Mouse (Mus musculus): ENCODE measurements around the gene Ier3. TPM values are rescaled to one million over a fixed set of nuclear protein-coding genes. Genes with fewer than 3 reads are reported as not detected.
"Not testable (repeated sequence)": the region's sequence is repeated elsewhere in the genome, so short reads cannot be mapped to it uniquely, and the experiment has no call there.

The Ier3 gene
- total RNA-seq, 2 experiments from 2014 or later = 7.9 to 19.0 TPM

DNA sequence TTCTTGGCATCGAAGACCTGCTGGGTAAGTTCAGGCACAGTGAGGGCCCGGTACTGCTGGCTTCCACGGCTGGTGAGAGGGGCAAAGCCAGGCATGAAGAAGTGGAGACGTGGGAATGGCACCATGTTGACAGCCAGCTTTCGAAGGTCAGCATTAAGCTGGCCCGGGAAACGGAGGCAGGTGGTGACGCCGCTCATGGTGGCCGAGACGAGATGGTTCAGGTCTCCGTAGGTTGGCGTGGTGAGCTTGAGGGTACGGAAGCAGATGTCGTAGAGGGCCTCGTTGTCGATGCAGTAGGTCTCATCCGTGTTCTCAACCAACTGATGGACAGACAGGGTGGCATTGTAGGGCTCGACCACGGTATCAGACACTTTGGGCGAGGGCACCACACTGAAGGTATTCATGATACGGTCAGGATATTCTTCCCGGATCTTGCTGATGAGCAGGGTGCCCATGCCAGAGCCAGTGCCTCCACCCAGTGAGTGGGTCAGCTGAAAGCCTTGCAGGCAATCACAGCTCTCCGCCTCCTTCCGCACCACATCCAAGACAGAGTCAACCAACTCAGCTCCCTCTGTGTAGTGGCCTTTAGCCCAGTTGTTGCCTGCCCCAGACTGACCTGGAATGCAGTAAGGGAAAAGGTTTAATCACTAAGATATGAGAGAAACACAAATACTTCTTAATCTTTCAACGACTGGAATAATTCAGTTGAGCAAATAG is 14.1 kb downstream of the Ier3 start:
- DNase-seq (ENCODE audit: low spot score in 2 of 2) = no peak

GRCm38 (mm10) chr17:35836178-35836965 is 14.9 kb downstream of the Ier3 start:
- peak; percentile 83 to 84 for DNase-seq (ENCODE audit: low spot score in 2 of 2)

- DNase-seq (ENCODE audit: low spot score in 2 of 2) = peak; percentile 79 to 89
Measured at GRCm38 (mm10) chr17:35836991-35837422, 15.5 kb downstream of the Ier3 start.

- peak; percentile 46 to 49 for DNase-seq (ENCODE audit: low spot score in 2 of 2)
Measured at GRCm38 (mm10) chr17:35837487-35837886, 16.0 kb downstream of the Ier3 start.

GRCm38 (mm10) chr17:35838122-35838544 is 16.6 kb downstream of the Ier3 start, which contains the start of gene Tubb5:
Gene Tubb5 (minus strand): TSS chr17:35838306.
- DNase-seq (ENCODE audit: low spot score in 2 of 2) = peak; percentile 92 to 95

DNA sequence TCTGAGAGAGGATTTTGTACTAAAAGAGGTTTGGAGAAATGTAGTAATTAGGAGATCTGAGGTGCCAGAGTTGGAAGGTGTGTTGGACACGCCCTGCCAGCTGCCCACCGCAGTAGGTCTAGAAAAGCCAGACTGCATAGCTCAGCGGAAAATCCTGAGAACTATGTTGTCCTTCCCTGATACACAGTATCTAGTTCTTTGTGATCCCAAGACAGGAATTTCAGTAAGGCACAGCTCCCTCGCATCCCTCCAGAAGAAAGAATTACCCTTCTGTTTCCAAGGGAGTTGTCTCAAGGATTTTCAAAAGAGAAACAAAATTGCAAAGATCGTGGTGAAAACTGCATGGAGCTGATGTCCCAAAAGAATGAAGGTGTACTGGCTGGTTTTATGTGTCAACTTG is 17.1 kb downstream of the Ier3 start:
- no peak for DNase-seq (ENCODE audit: low spot score in 2 of 2)

GRCm38 (mm10) chr17:35839002-35839401 is 17.5 kb downstream of the Ier3 start:
- not testable (repeated sequence) for DNase-seq (ENCODE audit: low spot score in 2 of 2)

GRCm38 (mm10) chr17:35840561-35840960 is 19.1 kb downstream of the Ier3 start:
- no peak for DNase-seq (ENCODE audit: low spot score in 2 of 2)

DNA sequence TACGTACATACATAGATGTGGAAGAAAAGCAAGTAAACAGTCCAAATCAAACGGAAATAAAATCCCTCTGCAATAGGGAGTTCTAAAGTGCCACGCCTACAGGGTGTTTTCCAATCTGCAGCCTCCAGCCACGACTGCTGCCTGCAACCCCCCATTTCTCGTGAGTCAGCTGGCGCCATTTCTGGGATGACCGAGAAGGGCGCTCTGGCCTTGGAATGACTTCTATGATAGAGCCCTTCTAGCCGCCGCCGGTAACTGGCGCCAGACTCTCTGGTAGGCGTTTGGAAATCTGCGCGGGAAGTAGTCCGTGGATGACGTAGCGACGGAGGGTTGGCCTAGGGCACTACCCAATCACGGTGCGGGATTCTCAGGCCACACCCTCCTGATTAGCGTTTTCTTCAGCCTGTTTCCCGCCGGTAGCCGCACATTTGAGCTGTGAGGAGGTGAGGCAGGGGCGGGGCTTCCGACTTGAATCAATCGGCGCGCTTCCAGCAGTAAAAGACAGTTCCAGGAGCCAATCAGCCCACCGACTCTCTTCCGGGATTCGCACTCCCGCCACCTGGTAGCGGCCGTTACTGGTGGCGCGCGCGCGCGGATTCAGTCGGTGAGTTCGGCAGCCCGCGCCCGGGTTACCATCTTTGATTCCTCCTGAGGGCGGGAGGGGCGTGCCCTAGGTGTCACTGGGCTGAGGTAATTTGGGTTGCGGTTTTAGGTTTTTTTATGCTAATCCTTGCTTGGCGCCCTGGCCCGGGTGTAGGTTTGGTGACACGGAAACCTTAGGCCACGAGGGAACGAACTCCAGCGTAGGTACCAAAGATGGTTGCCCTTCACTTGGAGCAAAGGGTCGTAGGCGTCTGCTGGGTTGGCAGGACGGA is 19.8 kb downstream of the Ier3 start, which contains the start of gene Mdc1:
Gene Mdc1, plus strand, starts transcription at position 440 of the 875 bp plus-strand sequence.
- peak; percentile 94 to 96 for DNase-seq (ENCODE audit: low spot score in 2 of 2)

GRCm38 (mm10) chr17:35842006-35842405 is 20.5 kb downstream of the Ier3 start:
- no peak for DNase-seq (ENCODE audit: low spot score in 2 of 2)

DNA sequence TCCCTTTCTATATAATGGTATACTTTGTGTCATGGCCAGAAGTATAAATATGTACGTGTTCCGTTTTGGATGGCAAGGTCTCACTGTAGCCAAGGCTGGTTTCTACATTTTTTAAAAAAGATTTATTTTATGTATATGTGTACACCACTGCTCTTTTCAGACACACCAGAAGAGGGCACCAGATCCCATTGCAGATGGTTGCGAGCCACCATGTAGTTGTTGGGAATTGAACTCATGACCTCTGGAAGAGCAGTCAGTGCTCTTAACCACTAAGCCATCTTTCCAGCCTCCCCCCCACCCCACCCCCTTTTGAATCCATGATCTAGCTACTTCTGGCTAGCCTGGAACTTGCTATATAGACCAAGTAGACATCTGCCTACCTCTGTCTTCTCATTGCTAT is 22.0 kb downstream of the Ier3 start:
- DNase-seq (ENCODE audit: low spot score in 2 of 2) = peak in 1 of 2 experiments; percentile 19

GRCm38 (mm10) chr17:35848112-35848511 is 26.6 kb downstream of the Ier3 start:
- peak in 1 of 2 experiments; percentile 18 for DNase-seq (ENCODE audit: low spot score in 2 of 2)

- no peak for DNase-seq (ENCODE audit: low spot score in 2 of 2)
Measured at GRCm38 (mm10) chr17:35850974-35851373, 29.5 kb downstream of the Ier3 start.

GRCm38 (mm10) chr17:35859371-35859770 is 37.9 kb downstream of the Ier3 start:
- no peak for DNase-seq (ENCODE audit: low spot score in 2 of 2)

- DNase-seq (ENCODE audit: low spot score in 2 of 2) = no peak
Measured at GRCm38 (mm10) chr17:35859835-35860234, 38.4 kb downstream of the Ier3 start.

DNA sequence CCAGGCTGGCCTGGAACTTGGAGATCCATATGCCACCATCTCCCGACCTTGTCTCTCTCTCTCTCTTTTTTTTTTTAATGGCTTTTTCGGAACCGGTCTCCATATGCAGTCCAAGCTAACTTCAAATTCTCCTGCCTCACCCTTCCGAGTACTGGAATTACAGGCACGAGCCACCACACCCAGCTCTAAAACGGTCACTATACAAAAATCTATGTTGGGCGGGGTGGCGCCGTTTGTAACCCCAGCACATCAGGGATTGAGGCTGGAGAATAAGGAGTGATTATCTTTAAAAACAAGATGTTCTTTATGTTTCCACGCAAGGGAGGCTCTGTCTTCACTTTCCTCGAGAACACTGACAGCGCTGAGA is 39.3 kb downstream of the Ier3 start:
- DNase-seq (ENCODE audit: low spot score in 2 of 2) = no peak

DNA sequence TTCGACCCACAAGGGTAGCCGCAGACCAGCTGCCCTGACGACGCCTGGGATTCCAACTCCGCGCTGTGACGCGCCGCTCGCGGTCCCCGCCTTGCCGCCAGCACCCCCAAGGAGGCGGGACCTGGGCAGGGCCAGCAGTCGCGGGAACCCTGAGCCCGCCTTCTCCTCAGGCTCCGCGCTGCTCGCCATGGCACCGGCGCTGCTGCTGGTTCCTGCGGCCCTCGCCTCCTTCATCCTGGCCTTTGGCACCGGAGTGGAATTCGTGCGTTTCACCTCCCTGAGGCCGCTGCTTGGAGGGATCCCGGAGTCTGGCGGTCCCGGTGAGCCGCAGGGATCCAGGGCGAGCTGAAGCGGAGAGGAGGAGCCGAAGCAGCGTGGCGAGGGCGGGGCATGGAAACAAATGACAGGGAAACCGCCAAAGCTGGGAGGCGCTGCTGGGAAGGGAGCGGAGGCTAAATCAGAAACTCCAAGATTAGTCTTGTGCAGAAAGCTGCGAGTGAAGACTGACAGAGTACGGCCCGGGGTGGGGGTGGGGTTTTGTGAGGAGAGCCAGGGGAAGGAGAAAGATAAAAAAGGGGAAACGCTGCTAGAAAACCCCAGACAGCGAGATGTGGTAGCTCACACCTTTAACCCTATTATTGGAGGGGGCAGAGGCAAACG is 39.8 kb downstream of the Ier3 start, which contains the start of gene Nrm:
Gene Nrm, plus strand, starts transcription at position 121 of the 660 bp plus-strand sequence.
- peak; percentile 87 to 91 for DNase-seq (ENCODE audit: low spot score in 2 of 2)

- DNase-seq (ENCODE audit: low spot score in 2 of 2) = no peak
Measured at GRCm38 (mm10) chr17:35864832-35865353, 43.4 kb downstream of the Ier3 start.

DNA sequence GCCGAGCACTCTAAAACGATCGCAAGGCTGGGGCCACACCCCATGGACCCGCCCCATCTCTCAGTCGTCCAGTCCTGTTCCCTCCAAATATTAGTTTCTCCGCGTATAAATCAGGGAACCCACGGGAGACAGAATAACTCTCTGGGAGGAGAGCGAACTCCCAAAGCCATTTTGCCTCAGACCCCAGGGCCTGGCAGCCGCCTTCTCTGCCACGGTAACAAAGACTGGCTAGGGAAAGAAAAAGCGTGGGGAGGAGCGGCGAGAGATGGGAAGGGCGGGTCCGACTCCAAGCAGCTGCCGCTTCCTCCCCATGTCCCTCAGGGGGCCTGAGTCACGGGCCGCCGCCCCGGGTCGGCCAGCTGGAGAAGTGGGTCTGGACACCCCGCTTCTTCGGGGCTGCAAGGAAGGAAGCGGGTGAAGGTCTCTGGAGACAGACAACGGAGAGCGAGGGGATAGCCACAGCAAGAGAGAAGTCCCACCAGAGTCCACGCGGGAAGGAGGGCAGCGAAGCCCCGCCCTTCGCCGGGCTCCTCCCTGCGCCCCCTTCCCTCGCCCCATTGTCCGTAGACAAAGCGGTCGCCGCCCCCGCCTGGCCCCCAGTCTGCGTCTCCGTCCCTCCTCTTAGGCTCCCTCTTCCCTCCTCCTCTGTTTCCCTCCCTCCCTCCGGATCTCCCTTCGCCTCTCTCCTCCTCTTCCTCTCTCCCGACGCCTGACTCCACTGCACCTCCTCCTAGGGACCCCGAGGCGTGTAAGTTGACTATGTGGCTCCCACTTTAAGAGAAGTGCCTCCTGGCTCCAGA is 44.2 kb downstream of the Ier3 start, which contains the start of gene Ppp1r18:
Gene Ppp1r18, plus strand, starts transcription at position 113 of the 800 bp plus-strand sequence.
- DNase-seq (ENCODE audit: low spot score in 2 of 2) = peak; percentile 65 to 70

Measured in adrenal gland, adult 18-20 months (tissue).